Mouse (Mus musculus) heart, adult 2 months (tissue): ENCODE data around the gene Fcrl6.

ENCODE experiments used
- CTCF ChIP-seq: fragments of 200-600 bp; IDR thresholded peaks from 2 replicates; pipeline ENCODE4 v1.8.1; 2022; ENCODE audit warnings: antibody characterized with exemption, mild to moderate bottlenecking, moderate library complexity
- EP300 ChIP-seq: fragments of 200-500 bp; IDR thresholded peaks from 2 replicates; pipeline ENCODE4 v1.6.1; 2011; ENCODE audit warnings: low read depth, low read length, control low read depth; ENCODE audit not compliant: insufficient read depth
- POLR2A ChIP-seq: fragments of 200-500 bp; IDR thresholded peaks from 2 replicates; pipeline ENCODE4 v1.6.1; 2011; ENCODE audit warnings: mild to moderate bottlenecking, low read depth, low read length, control low read depth; ENCODE audit not compliant: insufficient read depth

GRCm38 (mm10) chr1:172611304-172611703 is 9.0 kb upstream of the Fcrl6 start:
- TF ChIP-seq POLR2A: no peak
- TF ChIP-seq CTCF: no peak
- no peak for TF ChIP-seq EP300
